ENCODE assay signal across 29 mouse cellular contexts in genomic region chr16:24599766-24600165, GRCm38 (mm10).
DNase-seq lines count a peak whose midpoint lies in the region; ATAC-seq and TF ChIP-seq lines count a peak whose summit lies in the region.
"Had no signal": no experiment of that assay in that cellular context is flagged by ENCODE, and none has a peak within 500 bp of the region (broad histone marks: within the 10 kb centered on the region; RNA-seq: fewer than 3 reads in every experiment).

No protein-coding gene starts in this region.

- H3K4me1 ChIP-seq in spleen, adult 2 months (ENCODE audit: control insufficient read depth, insufficient read depth, insufficient read length) = peaks cover 23% of the 10 kb centered on the region; the same call in 1 of the 2 replicates
- H3K4me1 ChIP-seq in hindbrain, embryonic 10.5 days (replicated peaks) = no peaks in the 10 kb centered on the region
- H3K4me1 ChIP-seq: forebrain, embryonic 13.5 days; intestine, embryonic 15.5 days; limb, embryonic 12.5 days; liver, embryonic 15.5 days; midbrain, embryonic 15.5 days had no signal

- H3K9me3 ChIP-seq in hindbrain, embryonic 10.5 days = no peaks in the 10 kb centered on the region
- H3K9me3 ChIP-seq: forebrain, embryonic 13.5 days; heart, embryonic 12.5 days; intestine, embryonic 15.5 days; limb, embryonic 12.5 days; liver, embryonic 15.5 days; midbrain, embryonic 10.5 days; midbrain, embryonic 15.5 days had no signal

- WGBS in spleen, adult 2 months = 36% methylated on average over 7 of the region's 7 CpGs
- WGBS in hindbrain, embryonic 10.5 days = 80% methylated on average over 7 of the region's 7 CpGs

- peak; percentile 96 for ATAC-seq in granulocyte monocyte progenitor cell, adult 5-6 weeks (replicated peaks; ENCODE audit: poor library complexity, severe bottlenecking)
- peak; percentile 83 for ATAC-seq in neutrophil, adult 5-6 weeks (ENCODE audit: extremely low read depth, insufficient number of reproducible peaks, low FRiP score, poor library complexity, severe bottlenecking)
- ATAC-seq: forebrain, embryonic 13.5 days; hindbrain, embryonic 16.5 days; intestine, embryonic 15.5 days; midbrain, embryonic 15.5 days had no signal

- no peaks in the 10 kb centered on the region for H3K27me3 ChIP-seq in spleen, adult 2 months (ENCODE audit: control insufficient read depth, insufficient read depth, low read length)
- no peaks in the 10 kb centered on the region for H3K27me3 ChIP-seq in hindbrain, embryonic 10.5 days (ENCODE audit: insufficient read depth, poor library complexity, severe bottlenecking)
- H3K27me3 ChIP-seq: forebrain, embryonic 13.5 days; heart, embryonic 12.5 days; intestine, embryonic 15.5 days; limb, embryonic 12.5 days; liver, embryonic 15.5 days; midbrain, embryonic 15.5 days had no signal

- TF ChIP-seq CTCF in spleen, adult 2 months (IDR thresholded peaks at IDR 0.05; ENCODE audit: extremely low read depth, insufficient read depth, insufficient read length, insufficient replicate concordance) = no peak

- intact Hi-C loops in gastrocnemius, postnatal 36 days (cut with DNase I) = no loop called here

- H3K36me3 ChIP-seq in spleen, adult 2 months (ENCODE audit: control insufficient read depth, insufficient read depth, low read length) = no peaks in the 10 kb centered on the region
- no peaks in the 10 kb centered on the region for H3K36me3 ChIP-seq in hindbrain, embryonic 10.5 days
- H3K36me3 ChIP-seq: G1E; heart, embryonic 12.5 days; intestine, embryonic 15.5 days; limb, embryonic 12.5 days; liver, embryonic 15.5 days; midbrain, embryonic 10.5 days; midbrain, embryonic 15.5 days had no signal

- no peak overlapping the region for H3K4me3 ChIP-seq in spleen, adult 2 months (ENCODE audit: extremely low read depth, insufficient read depth, insufficient read length)
- no peak overlapping the region for H3K4me3 ChIP-seq in hindbrain, embryonic 10.5 days
- H3K4me3 ChIP-seq: forebrain, embryonic 13.5 days; heart, embryonic 12.5 days; intestine, embryonic 15.5 days; limb, embryonic 12.5 days; liver, embryonic 15.5 days; midbrain, embryonic 10.5 days; midbrain, embryonic 15.5 days had no signal

- DNase-seq in spleen, adult 2 months (ENCODE audit: low read depth in 1 of 2, low spot score in 2 of 2) = peak in 1 of 2 experiments; percentile 74
- no peak for DNase-seq in spleen, adult 18-20 months
- peak; percentile 64 to 69 for DNase-seq in B cell, adult 2 months
- no peak for DNase-seq in urinary bladder, postnatal 10 days (ENCODE audit: low spot score)
- no peak for DNase-seq in hindbrain, embryonic 10.5 days (ENCODE audit: low spot score)
- no peak for DNase-seq in gastrocnemius, postnatal 36 days
- DNase-seq: adrenal gland, postnatal 10 days; cerebellum, adult 2 months; cerebellum, postnatal 25 days; gastrocnemius, postnatal 10 days; heart, adult 18-20 months; heart, postnatal 4 days; kidney, adult 8-10 months; kidney, postnatal 10 days; layer of hippocampus, adult 9-11 months; lung, embryonic 14.5 days; thymus, postnatal 4 days had no signal

- TF ChIP-seq POLR2A in spleen, adult 2 months (IDR thresholded peaks at IDR 0.05; ENCODE audit: low read depth, low read length) = no peak

- H3K27ac ChIP-seq in spleen, adult 2 months (ENCODE audit: insufficient read depth, low read length) = peak overlapping the region; percentile 69
- H3K27ac ChIP-seq in hindbrain, embryonic 10.5 days = no peak overlapping the region
- H3K27ac ChIP-seq: forebrain, embryonic 13.5 days; intestine, embryonic 15.5 days; limb, embryonic 12.5 days; liver, embryonic 15.5 days; macrophage; midbrain, embryonic 10.5 days; midbrain, embryonic 15.5 days had no signal

Comparison
In these comparisons a context has a peak if more than half of its experiments do, and no peak if none do; other contexts are left out.
1. DNase-seq: peak in B cell, adult 2 months (2 of 2); none in spleen, adult 18-20 months (0 of 2), urinary bladder, postnatal 10 days (single experiment), hindbrain, embryonic 10.5 days (single experiment) and gastrocnemius, postnatal 36 days (0 of 2).